Mouse (Mus musculus) midbrain, embryonic 15.5 days (tissue): ENCODE data around the gene Stag2. TPM values are rescaled to one million over a fixed set of nuclear protein-coding genes. Genes with fewer than 3 reads are reported as not detected.

ENCODE experiments used
- ATAC-seq: fragments of 200-750 bp; cut with Nextera tagmentation; replicated peaks from 2 replicates; pipeline ENCODE4 v1.8.0; 2017; ENCODE audit warnings: moderate TSS enrichment
- H3K27ac ChIP-seq: fragments of 300-500 bp; sonication (generic); 2 replicates; pipeline ENCODE4 v1.5.1; 2015; ENCODE audit warnings: mild to moderate bottlenecking, inconsistent platforms
- H3K27me3 ChIP-seq: fragments of 300-500 bp; sonication (generic); replicated peaks from 2 replicates; pipeline ENCODE4 v1.6.1; 2015; ENCODE audit warnings: inconsistent platforms
- H3K36me3 ChIP-seq: fragments of 300-500 bp; sonication (generic); replicated peaks from 2 replicates; pipeline ENCODE4 v1.6.1; 2015; ENCODE audit warnings: inconsistent platforms
- H3K4me1 ChIP-seq: fragments of 300-500 bp; sonication (generic); 2 replicates; pipeline ENCODE4 v1.6.1; 2015; ENCODE audit warnings: inconsistent platforms
- H3K4me2 ChIP-seq: fragments of 300-500 bp; sonication (generic); 2 replicates; pipeline ENCODE4 v1.6.1; 2015; ENCODE audit warnings: inconsistent platforms, mild to moderate bottlenecking, moderate library complexity
- H3K4me3 ChIP-seq: fragments of 300-500 bp; sonication (generic); 2 replicates; pipeline ENCODE4 v1.5.1; 2015; ENCODE audit warnings: mild to moderate bottlenecking, inconsistent platforms
- H3K9ac ChIP-seq: fragments of 300-500 bp; sonication (generic); 2 replicates; pipeline ENCODE4 v1.6.1; 2015; ENCODE audit warnings: mild to moderate bottlenecking, inconsistent platforms
- H3K9me3 ChIP-seq: fragments of 300-500 bp; sonication (generic); 2 replicates; pipeline ENCODE4 v1.6.1; 2016; ENCODE audit warnings: inconsistent platforms
- WGBS: fragments of 180-500 bp; shearing (Covaris S2); methylation state at CpG from one replicate; pipeline ENCODE4 v1.1.7; 2015; ENCODE audit warnings: mixed read lengths; 5-methylcytosine and 5-hydroxymethylcytosine counted together
- polyA plus RNA-seq: library from polyadenylated mRNA; unstranded; fragments of >200 nt; fragmentation: Nextera tagmentation; extraction: Ambion mirVana; gene quantifications from 2 replicates; pipeline ENCODE4 v1.2.1, GENCODE M21; 2015

Stag2 gene
- 18.2 and 18.7 TPM in 2 replicates for polyA plus RNA-seq

DNA sequence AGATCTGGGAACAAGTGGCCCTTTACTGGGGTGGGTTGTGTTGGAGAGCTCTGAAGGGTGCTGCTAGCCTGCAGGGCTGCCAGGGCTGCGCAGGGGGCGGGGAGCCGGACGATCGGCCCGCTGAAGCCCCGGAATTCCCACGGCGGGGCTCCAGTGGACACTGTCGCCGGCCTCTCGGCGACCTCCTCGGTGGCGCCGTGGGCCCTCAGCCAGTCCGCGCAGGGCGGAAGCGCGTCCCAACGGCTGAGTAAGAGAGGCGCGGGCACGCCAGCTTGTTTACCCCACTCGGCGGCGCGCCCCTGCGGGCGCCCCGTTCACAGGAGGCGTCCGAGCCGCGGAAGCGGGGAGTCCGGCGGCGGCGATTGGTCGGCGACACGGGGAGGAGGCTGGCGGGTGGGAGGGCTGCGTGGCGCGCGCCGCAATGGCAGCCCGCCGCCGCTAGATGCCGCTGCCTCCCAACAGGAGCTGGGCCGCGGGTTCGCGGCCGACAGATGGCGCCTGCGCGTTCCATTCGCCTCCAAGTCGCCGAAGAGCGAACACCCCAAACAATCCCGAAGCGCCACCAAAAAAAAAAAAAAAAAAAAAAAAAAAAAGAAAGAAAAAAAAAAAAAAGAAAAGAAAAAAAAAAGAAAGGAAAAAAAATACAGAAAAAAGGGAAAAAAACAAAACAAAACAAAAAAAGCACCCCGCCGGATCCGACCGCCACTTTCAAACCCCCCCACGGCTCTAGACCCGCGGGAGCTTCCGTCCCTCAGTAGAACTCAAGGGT is at the start of gene Stag2:
TSS of gene Stag2 (plus strand) at position 530 of the 769 bp plus-strand sequence.
- H3K27ac ChIP-seq: peak within 1 kb of the TSS; percentile 99
- H3K4me1 ChIP-seq: peaks cover 3% of the 10 kb centered on the region; the same call in 1 of the 2 replicates
- ATAC-seq: peak; percentile 84
- H3K4me2 ChIP-seq: peak within 1 kb of the TSS; percentile 49
- H3K4me3 ChIP-seq: peak within 1 kb of the TSS; percentile 55
- no peaks in the 10 kb centered on the region for H3K27me3 ChIP-seq
- no peaks in the 10 kb centered on the region for H3K9me3 ChIP-seq
- no peaks in the 10 kb centered on the region for H3K36me3 ChIP-seq
- H3K9ac ChIP-seq: peak within 1 kb of the TSS; percentile 78
- 26% methylated on average over 70 of the region's 76 CpGs for WGBS

DNA sequence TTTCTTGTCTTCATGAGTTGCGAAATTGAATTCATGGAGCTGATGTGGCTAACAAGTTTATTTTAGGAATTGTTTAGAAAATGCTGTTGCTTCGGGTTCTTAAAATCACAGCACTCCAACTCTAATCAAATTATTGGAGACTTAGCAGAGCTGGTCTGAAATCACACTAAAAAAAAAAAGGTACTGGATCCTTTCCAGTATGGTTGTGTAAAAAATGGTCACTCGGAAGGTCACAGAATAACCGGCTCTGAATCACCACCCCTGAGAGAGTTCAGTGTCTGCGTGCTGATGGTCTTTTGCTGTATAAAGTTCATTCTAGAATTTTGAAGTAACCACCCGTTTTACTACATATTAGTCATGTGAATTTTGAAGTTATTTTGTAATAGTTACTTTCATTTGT is 42.0 kb upstream of the Stag2 start:
- no peak overlapping the region for H3K9ac ChIP-seq
- no peaks in the 10 kb centered on the region for H3K9me3 ChIP-seq
- H3K36me3 ChIP-seq: 0 out of 2 replicates have a peak, but pooled peaks cover 5% of the 10 kb centered on the region
- 93% methylated on average over 6 of the region's 6 CpGs for WGBS
- no peaks in the 10 kb centered on the region for H3K4me1 ChIP-seq
- no peak overlapping the region for H3K4me2 ChIP-seq
- no peaks in the 10 kb centered on the region for H3K27me3 ChIP-seq
- ATAC-seq: no peak
- H3K27ac ChIP-seq: no peak overlapping the region
- no peak overlapping the region for H3K4me3 ChIP-seq

DNA sequence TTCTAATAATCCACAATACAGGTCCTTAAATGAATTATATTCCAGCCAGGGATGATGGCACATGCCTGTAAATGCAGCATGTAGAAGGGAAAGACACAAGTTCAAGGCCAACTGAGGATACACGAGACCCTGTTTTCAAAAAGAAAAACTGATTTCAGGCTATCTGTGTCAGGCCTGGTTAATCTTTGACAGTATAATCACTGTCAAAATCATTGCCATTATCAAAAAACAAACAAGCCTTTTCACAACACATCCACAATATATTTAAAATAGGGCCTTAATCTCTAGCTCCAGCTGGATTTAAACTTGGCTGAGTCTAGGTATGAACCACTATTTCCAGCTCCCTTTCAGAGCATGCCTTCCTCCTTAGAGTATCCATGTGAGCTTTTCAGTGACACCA is 38.5 kb upstream of the Stag2 start:
- no peaks in the 10 kb centered on the region for H3K9me3 ChIP-seq
- H3K27me3 ChIP-seq: no peaks in the 10 kb centered on the region
- no peak overlapping the region for H3K9ac ChIP-seq
- H3K4me3 ChIP-seq: no peak overlapping the region
- H3K4me2 ChIP-seq: no peak overlapping the region
- 0 out of 2 replicates have a peak, but pooled peaks cover 5% of the 10 kb centered on the region for H3K36me3 ChIP-seq
- no peak for ATAC-seq
- H3K4me1 ChIP-seq: no peaks in the 10 kb centered on the region
- 78% methylated on average over 1 of the region's 1 CpGs for WGBS
- no peak overlapping the region for H3K27ac ChIP-seq

DNA sequence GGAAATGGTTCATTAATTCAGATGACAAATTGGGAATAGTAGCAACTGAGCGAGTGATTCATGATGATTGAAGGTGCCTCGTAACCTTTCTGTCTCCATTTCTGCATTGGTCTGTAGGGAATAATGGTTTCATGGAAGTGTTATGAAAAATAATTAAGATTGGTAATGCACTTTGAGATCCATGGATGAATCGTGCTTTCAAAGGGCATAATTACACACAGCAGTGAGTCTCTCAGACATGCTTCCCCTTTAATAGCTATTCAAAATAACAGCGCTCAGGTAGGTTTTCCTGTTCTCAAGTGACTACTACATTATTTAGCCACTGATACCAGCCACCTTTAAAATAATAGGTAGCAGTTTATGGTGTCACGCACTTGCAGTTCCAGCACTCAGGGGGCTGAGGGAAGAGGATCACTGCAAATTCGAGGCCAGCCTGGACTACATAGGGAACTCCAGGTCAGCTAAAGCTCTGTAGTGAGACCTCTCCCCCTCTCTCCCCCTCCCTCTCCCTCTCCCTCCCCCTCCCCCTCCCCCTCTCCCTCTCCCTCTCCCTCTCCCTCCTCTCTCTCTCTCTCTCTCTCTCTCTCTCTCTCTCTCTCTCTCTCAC is 29.6 kb upstream of the Stag2 start:
- no peaks in the 10 kb centered on the region for H3K9me3 ChIP-seq
- H3K4me1 ChIP-seq: no peaks in the 10 kb centered on the region
- H3K36me3 ChIP-seq: no peaks in the 10 kb centered on the region
- no peak overlapping the region for H3K27ac ChIP-seq
- WGBS: 76% methylated on average over 6 of the region's 6 CpGs
- no peaks in the 10 kb centered on the region for H3K27me3 ChIP-seq
- no peak for ATAC-seq
- H3K4me3 ChIP-seq: no peak overlapping the region
- no peak overlapping the region for H3K4me2 ChIP-seq
- H3K9ac ChIP-seq: no peak overlapping the region

DNA sequence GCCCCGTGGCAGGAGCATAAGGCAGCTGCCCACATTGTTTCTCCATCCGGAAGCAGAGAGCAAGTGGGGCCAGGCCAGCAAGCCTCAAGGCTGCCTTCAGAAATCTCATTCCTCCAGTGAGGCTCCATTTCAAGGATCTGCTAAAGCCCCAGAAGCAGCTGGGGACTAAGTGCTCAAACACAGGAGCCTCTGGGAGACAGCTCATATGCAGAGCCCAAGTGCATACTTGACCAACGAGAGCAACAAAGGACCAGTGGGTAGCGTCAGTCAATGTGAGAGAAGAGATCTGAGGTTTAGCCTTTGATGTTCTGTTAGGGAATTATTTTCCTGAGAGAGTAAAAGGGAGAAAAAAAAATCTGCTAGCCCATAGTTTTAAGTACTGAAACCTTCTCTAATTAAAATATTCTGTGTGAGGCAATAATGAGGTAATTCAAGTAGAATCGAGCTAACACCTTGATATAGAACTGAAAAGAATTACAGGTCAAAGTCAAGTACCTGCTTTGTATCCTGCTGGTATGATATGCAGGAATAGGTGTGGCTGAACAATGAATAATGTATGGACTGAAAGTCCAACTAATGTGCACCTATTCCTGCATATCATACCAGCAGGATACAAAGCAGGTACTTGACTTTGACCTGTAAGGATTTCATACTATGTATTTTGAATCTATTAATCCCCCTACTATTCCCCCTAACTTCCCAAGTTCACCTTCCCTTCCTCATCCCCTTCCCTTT is 24.0 kb upstream of the Stag2 start:
- Histone ChIP-seq H3K27me3 (no peaks in the 10 kb centered on the region), H3K4me2 (no peak overlapping the region), H3K4me1 (no peaks in the 10 kb centered on the region), H3K27ac (no peak overlapping the region), H3K9ac (no peak overlapping the region), H3K36me3 (no peaks in the 10 kb centered on the region), H3K9me3 (no peaks in the 10 kb centered on the region), H3K4me3 (no peak overlapping the region)
- ATAC-seq: no peak
- WGBS: 78% methylated on average over 5 of the region's 5 CpGs

DNA sequence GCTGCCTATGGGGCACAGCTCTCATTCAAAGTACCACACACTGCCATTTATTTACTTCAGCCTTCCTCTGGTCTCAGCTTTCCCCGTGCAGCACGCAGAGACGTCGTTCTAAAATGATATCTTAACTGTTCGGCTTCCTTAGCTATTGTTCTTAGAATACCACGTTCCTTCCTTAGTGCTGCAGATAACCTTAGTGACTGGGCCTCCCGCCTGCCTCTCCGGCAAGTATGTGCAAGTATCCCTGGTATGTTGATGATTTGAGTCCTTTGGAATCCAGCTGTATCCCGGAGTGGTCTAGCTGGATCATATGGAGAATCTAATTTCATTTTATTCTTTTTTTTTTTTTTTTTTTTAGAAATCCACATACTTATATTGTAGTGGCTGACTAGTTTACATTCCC is 9.2 kb upstream of the Stag2 start:
- H3K4me1 ChIP-seq: no peaks in the 10 kb centered on the region
- H3K27me3 ChIP-seq: no peaks in the 10 kb centered on the region
- no peaks in the 10 kb centered on the region for H3K9me3 ChIP-seq
- H3K27ac ChIP-seq: no peak overlapping the region
- H3K4me3 ChIP-seq: no peak overlapping the region
- H3K4me2 ChIP-seq: no peak overlapping the region
- ATAC-seq: no peak
- H3K36me3 ChIP-seq: no peaks in the 10 kb centered on the region
- H3K9ac ChIP-seq: no peak overlapping the region
- 78% methylated on average over 9 of the region's 9 CpGs for WGBS

DNA sequence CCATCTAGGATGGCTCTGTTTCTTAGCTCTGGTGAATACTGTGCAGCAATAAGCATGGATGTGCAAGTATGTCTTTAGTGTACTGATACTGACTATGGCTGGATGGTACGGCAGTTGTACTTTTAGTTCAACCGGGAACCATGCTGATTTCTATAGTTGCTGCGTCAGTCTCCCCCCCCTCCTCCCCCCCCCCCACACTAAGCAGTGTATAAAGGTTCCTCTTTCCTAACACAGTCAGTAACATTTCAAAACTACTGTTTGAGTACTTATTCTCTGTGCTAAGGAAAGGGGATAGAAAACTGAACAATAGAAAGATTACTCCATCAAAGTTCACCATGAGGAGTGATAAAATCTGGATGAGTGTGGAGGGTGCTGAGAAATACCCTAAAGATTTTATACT is 6.5 kb upstream of the Stag2 start:
- H3K4me2 ChIP-seq: no peak overlapping the region
- no peak overlapping the region for H3K27ac ChIP-seq
- no peaks in the 10 kb centered on the region for H3K36me3 ChIP-seq
- WGBS: 71% methylated on average over 3 of the region's 3 CpGs
- H3K9me3 ChIP-seq: no peaks in the 10 kb centered on the region
- ATAC-seq: no peak
- no peaks in the 10 kb centered on the region for H3K27me3 ChIP-seq
- no peak overlapping the region for H3K9ac ChIP-seq
- no peak overlapping the region for H3K4me3 ChIP-seq
- no peaks in the 10 kb centered on the region for H3K4me1 ChIP-seq

DNA sequence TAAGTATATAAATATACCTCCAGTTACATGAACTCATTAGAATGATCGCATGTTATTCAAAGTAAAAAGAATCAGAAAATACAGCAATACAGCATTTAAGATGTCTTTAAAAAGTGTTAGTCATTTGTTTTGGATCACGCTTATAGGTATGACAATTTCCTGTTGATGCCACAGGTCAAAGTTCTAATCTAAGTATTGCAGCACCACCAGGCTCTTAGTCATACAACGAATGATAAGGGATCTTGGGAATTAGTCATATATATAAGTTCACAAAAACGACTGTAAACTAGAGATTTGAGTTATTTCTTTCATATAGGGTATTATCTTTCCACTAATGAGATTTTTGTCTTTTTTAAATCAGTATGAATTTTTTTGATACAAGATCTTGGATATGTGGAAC is 5.1 kb upstream of the Stag2 start:
- WGBS: 86% methylated on average over 4 of the region's 4 CpGs
- no peak overlapping the region for H3K27ac ChIP-seq
- ATAC-seq: no peak

DNA sequence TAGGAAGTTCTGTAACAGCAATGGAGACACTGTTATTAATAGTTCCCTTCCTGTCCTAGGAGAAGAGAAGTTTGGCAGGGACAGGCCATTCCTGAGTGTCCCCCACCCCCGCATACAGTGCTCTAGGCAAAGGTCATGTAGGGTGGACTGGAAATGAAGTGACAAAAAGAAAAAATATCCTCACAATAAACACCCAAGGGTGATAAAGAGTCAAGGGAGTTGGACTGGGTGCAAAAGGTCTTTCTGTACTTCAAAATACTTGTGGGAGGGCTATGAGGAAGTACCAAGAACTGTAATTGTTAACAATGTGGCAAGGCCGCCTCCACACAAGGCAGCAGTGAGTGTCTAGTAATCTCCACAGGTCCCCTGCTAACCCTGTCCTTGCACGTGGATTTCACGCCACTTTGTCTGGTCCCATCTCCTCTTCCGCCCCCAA is 1.1 kb upstream of the Stag2 start:
- WGBS: 65% methylated on average over 5 of the region's 5 CpGs
- Histone ChIP-seq H3K4me1 (no peaks in the 10 kb centered on the region), H3K9me3 (no peaks in the 10 kb centered on the region), H3K4me2 (peak overlapping the region; percentile 46), H3K27ac (no peak overlapping the region), H3K4me3 (0 out of 2 replicates have a peak overlapping the region, but pooled peaks have one; percentile 47), H3K9ac (no peak overlapping the region), H3K27me3 (no peaks in the 10 kb centered on the region), H3K36me3 (no peaks in the 10 kb centered on the region)
- ATAC-seq: no peak

More for the DNA sequence above, 5.1 kb upstream of the Stag2 start:
- Histone ChIP-seq H3K27me3 (no peaks in the 10 kb centered on the region), H3K9me3 (no peaks in the 10 kb centered on the region), H3K4me3 (no peak overlapping the region), H3K4me2 (no peak overlapping the region), H3K4me1 (no peaks in the 10 kb centered on the region), H3K9ac (no peak overlapping the region), H3K36me3 (no peaks in the 10 kb centered on the region)

DNA sequence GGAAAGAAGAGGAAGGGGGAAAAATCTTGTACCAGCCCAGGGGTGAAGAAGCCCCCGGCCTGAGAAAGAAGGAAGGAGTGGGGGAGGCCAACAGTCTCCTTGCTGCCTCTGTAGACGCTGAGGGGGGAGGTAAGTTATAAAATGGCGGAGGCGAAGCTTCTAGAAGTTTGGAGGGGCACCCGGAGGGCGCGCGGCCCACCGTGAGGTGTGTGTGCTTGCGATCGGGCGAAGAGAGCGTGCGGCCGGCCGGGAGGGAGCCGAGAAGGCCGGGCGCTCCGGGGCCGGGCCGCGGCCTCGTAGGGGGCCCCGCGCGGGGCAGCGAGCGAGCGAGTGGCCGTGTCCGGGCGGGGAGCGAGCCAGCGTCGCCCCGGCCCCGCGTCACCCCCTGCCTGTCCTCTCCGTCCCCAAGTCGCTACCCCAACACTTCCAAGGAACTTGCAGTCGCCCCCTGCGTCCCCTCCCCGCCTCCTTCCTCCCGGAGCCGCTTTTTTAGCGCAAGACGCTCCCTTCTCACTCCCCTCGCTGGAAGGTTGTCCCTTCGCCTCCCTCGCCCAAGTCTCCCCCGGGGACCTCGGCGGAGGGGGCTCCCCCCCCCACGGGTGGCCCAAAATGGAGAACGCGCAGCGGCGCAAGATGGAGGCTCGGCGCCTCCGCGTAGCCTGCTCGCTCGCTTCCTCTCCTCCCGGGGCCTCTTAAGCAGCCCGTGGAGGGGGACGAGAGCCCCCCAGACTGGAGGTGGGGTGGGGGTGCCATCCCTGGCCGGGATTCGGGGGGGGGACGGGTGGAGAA is 634 bp downstream of the Stag2 start:
- H3K9ac ChIP-seq: peak overlapping the region; percentile 78
- peak; percentile 60 for ATAC-seq
- H3K36me3 ChIP-seq: no peaks in the 10 kb centered on the region
- peaks cover 3% of the 10 kb centered on the region; the same call in 1 of the 2 replicates for H3K4me1 ChIP-seq
- H3K9me3 ChIP-seq: no peaks in the 10 kb centered on the region
- peak overlapping the region; percentile 99 for H3K27ac ChIP-seq
- peak overlapping the region; percentile 49 for H3K4me2 ChIP-seq
- no peaks in the 10 kb centered on the region for H3K27me3 ChIP-seq
- H3K4me3 ChIP-seq: peak overlapping the region; percentile 55
- 36% methylated on average over 49 of the region's 71 CpGs for WGBS

DNA sequence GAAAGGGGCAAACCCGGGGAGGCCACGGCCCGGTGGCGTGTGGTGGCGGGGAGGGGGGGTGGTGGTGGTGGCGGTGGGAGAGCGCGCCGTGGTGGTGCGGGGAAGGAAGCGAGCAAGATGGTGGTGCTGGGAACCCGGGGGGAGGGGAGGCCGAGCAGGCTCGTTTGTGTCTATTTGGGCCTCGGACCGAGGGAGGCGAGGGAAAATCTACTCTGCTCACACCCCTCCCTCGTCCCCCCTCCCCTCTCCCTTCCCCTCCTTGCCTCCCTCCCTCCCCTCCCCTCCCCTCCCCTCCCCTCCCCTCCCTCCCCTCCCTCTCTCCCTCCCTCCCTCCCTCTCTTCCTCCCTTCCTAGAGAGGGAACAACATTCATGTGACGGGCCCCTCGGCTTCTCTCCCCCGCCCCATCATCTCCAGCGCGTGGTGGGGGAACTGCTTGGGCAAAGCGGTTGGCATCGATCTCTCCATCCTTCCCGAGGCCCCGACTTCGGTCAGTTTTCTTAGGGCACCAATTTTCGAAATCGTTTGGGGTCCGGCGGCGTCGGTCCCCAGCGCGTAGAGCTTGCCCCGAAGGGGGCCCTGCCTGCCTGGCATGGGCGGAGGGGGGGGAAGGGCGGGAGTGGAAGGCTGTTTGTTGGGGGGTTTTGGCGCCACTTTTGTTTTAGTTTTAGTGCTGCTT is 1.4 kb downstream of the Stag2 start:
- Histone ChIP-seq H3K4me2 (peak overlapping the region; percentile 49), H3K27ac (peak overlapping the region; percentile 99), H3K36me3 (no peaks in the 10 kb centered on the region), H3K9me3 (no peaks in the 10 kb centered on the region), H3K27me3 (no peaks in the 10 kb centered on the region), H3K4me1 (peaks cover 3% of the 10 kb centered on the region; the same call in 1 of the 2 replicates), H3K4me3 (peak overlapping the region; percentile 55), H3K9ac (peak overlapping the region; percentile 78)
- WGBS: 43% methylated on average over 25 of the region's 40 CpGs
- ATAC-seq: peak; percentile 88
